Mouse (Mus musculus) T-helper 2 cell (primary cell): Measurements from ENCODE around the gene Tet2.

Source experiments
- in situ Hi-C: fragments of 300-600 bp; cut with MboI, MseI; formaldehyde crosslinking; loops from one replicate; pipeline ENCODE4 v1.15.1; 2025; ENCODE audit warnings: high pct_unique_total_duplicates

Tet2 gene

GRCm38 (mm10) chr3:133524341-133525050 lies 20.4 kb downstream of the Tet2 start:
- in situ Hi-C loops: loop anchor here (25.0 kb wide), 1 partner anchor 1913 kb away; the partner anchor contains the start of gene Ube2d3

- in situ Hi-C loops: no loop called here
Observed at GRCm38 (mm10) chr3:133523191-133523590, 21.7 kb downstream of the Tet2 start.

- in situ Hi-C loops: no loop called here
Observed at GRCm38 (mm10) chr3:133522289-133522688, 22.6 kb downstream of the Tet2 start.

GRCm38 (mm10) chr3:133518801-133519200 lies 26.1 kb downstream of the Tet2 start:
- in situ Hi-C loops: no loop called here

GRCm38 (mm10) chr3:133518116-133518515 lies 26.8 kb downstream of the Tet2 start:
- in situ Hi-C loops: no loop called here

GRCm38 (mm10) chr3:133517406-133517805 lies 27.5 kb downstream of the Tet2 start:
- in situ Hi-C loops: no loop called here

- in situ Hi-C loops: no loop called here
Observed at GRCm38 (mm10) chr3:133516137-133516536, 28.8 kb downstream of the Tet2 start.

GRCm38 (mm10) chr3:133515204-133515969 lies 29.6 kb downstream of the Tet2 start:
- in situ Hi-C loops: no loop called here

- in situ Hi-C loops: no loop called here
Observed at GRCm38 (mm10) chr3:133514290-133514689, 30.6 kb downstream of the Tet2 start.

- in situ Hi-C loops: no loop called here
Observed at GRCm38 (mm10) chr3:133513475-133513874, 31.5 kb downstream of the Tet2 start.

GRCm38 (mm10) chr3:133510368-133510767 lies 34.6 kb downstream of the Tet2 start:
- in situ Hi-C loops: no loop called here

GRCm38 (mm10) chr3:133509796-133510195 lies 35.1 kb downstream of the Tet2 start:
- in situ Hi-C loops: no loop called here

- in situ Hi-C loops: no loop called here
Observed at GRCm38 (mm10) chr3:133508881-133509280, 36.1 kb downstream of the Tet2 start.

- in situ Hi-C loops: no loop called here
Observed at GRCm38 (mm10) chr3:133506289-133506954, 38.5 kb downstream of the Tet2 start.

GRCm38 (mm10) chr3:133496953-133497352 lies 48.0 kb downstream of the Tet2 start:
- in situ Hi-C loops: no loop called here

- in situ Hi-C loops: no loop called here
Observed at GRCm38 (mm10) chr3:133491370-133491769, 53.6 kb downstream of the Tet2 start.

GRCm38 (mm10) chr3:133488022-133488725 lies 56.8 kb downstream of the Tet2 start:
- in situ Hi-C loops: loop anchor here (5.0 kb wide), 1 partner anchor 1739 kb away; no protein-coding TSS in a partner anchor

GRCm38 (mm10) chr3:133482887-133483286 lies 62.1 kb downstream of the Tet2 start:
- in situ Hi-C loops: no loop called here

- in situ Hi-C loops: no loop called here
Observed at GRCm38 (mm10) chr3:133478987-133479386, 66.0 kb downstream of the Tet2 start.

- in situ Hi-C loops: no loop called here
Observed at GRCm38 (mm10) chr3:133473781-133474180, 71.2 kb downstream of the Tet2 start.

GRCm38 (mm10) chr3:133471101-133471500 lies 73.8 kb downstream of the Tet2 start:
- in situ Hi-C loops: no loop called here

- in situ Hi-C loops: no loop called here
Observed at GRCm38 (mm10) chr3:133468883-133469282, 76.1 kb downstream of the Tet2 start.
